Mouse (Mus musculus): Measurements from ENCODE around the gene Trim63. TPM values are rescaled to one million over a fixed set of nuclear protein-coding genes. Genes with fewer than 3 reads are reported as not detected.

Gene Trim63
- polyA plus RNA-seq, 1 experiment from 2014 or later = 1.3 TPM

DNA sequence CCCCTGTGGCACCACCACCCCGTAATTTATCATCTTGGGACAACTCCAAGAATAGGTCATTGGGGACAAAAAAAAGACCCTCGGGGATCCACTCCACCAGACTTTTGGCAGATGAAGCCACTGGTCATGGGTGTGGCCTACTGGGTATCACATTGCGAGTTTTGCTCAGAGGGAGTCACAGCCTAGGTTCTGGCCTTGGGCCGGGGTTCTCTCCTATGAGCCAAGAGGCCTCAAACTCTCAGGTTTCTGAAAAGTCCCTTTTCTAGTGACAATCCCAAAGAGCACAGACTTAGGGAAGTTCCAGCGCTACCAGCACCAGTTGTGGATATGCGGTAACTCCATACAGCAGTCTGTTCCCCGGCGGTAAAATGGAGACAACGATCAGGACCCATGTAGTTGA, 4.3 kb upstream of the Trim63 start:
- Histone ChIP-seq H3K9me3 (ENCODE audit: control insufficient read depth, low read length) (no peaks in the 10 kb centered on the region), H3K36me3 (ENCODE audit: control insufficient read depth, insufficient read depth, low read length) (no peaks in the 10 kb centered on the region), H3K27me3 (replicated peaks; ENCODE audit: control insufficient read depth, insufficient read depth, low read length) (no peaks in the 10 kb centered on the region), H3K4me1 (ENCODE audit: control insufficient read depth, insufficient read depth, low read length) (peaks cover 11% of the 10 kb centered on the region), H3K4me3 (ENCODE audit: low read length) (no peak overlapping the region), H3K4me2 (ENCODE audit: low read depth, low read length) (no peak overlapping the region), H3K9ac (ENCODE audit: low read depth, low read length) (no peak overlapping the region), H3K27ac (ENCODE audit: low read length) (no peak overlapping the region)
- 89% methylated on average over 9 of the region's 9 CpGs for WGBS
- ATAC-seq = no peak

DNA sequence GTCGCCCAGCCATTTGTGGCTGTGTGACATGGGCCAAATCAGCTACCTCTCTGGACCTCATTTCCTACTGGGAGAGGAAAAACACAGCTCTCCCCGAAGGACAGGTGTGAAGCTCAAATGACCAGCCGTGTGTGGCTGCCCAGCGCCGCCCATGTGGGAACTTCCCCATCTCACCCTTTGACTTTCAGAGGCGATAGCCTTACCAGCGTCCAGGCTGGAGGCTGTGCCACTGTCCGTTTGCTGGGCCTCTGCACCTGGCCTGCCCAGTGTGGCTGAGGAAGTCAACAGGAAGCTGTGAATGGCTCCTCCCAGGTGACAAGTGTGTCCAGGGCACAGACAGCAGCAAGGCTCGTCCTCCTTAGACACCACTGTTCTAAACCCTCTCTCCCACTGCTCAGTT, 3.1 kb upstream of the Trim63 start:
- 82% methylated on average over 9 of the region's 9 CpGs for WGBS
- Histone ChIP-seq H3K4me3 (ENCODE audit: low read length) (no peak overlapping the region), H3K4me1 (ENCODE audit: control insufficient read depth, insufficient read depth, low read length) (peaks cover 9% of the 10 kb centered on the region), H3K27me3 (replicated peaks; ENCODE audit: control insufficient read depth, insufficient read depth, low read length) (no peaks in the 10 kb centered on the region), H3K4me2 (ENCODE audit: low read depth, low read length) (no peak overlapping the region), H3K36me3 (ENCODE audit: control insufficient read depth, insufficient read depth, low read length) (no peaks in the 10 kb centered on the region), H3K9ac (ENCODE audit: low read depth, low read length) (no peak overlapping the region), H3K9me3 (ENCODE audit: control insufficient read depth, low read length) (no peaks in the 10 kb centered on the region), H3K27ac (ENCODE audit: low read length) (no peak overlapping the region)
- no peak for ATAC-seq

DNA sequence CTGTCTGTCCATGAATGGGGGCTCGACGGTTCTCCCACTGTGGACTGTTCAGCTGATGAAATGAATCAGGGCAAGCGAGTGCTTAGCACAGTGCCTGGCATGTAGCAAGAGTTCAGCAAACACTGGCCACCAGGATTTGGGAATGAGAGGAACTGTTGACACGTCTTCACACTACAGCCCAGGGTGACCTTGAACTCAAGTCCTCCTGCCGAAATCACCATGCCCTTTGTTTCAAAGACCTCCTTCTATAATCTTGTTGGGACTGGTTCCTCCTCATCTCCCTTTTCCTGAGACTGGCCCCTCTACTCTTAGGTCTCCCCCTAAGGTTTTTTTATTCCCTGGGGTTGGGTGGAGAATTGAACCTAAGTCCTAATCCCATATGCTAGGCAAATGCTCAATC, 2.6 kb upstream of the Trim63 start:
- H3K4me1 ChIP-seq (ENCODE audit: control insufficient read depth, insufficient read depth, low read length) = peaks cover 3% of the 10 kb centered on the region
- no peak for ATAC-seq
- H3K4me3 ChIP-seq (ENCODE audit: low read length) = no peak overlapping the region
- no peaks in the 10 kb centered on the region for H3K9me3 ChIP-seq (ENCODE audit: control insufficient read depth, low read length)
- H3K9ac ChIP-seq (ENCODE audit: low read depth, low read length) = no peak overlapping the region
- H3K36me3 ChIP-seq (ENCODE audit: control insufficient read depth, insufficient read depth, low read length) = no peaks in the 10 kb centered on the region
- no peaks in the 10 kb centered on the region for H3K27me3 ChIP-seq (replicated peaks; ENCODE audit: control insufficient read depth, insufficient read depth, low read length)
- no peak overlapping the region for H3K4me2 ChIP-seq (ENCODE audit: low read depth, low read length)
- H3K27ac ChIP-seq (ENCODE audit: low read length) = no peak overlapping the region
- WGBS = 93% methylated on average over 5 of the region's 5 CpGs

DNA sequence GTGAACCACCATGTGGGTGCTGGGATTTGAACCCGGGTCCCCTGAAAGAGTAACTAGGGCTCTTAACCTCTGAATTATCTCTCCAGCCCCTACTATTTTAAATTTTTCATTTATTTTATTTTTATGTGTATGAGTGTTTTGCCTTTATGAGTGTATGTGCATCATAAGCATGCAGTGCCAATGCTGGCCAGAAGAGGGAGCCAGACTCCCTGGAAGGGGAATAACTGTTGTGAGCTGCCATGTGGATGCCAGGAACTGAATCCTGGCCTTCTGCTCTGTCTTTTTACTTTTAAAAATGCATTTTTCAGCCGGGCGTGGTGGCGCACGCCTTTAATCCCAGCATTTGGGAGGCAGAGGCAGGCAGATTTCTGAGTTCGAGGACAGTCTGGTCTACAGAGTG, 2.0 kb upstream of the Trim63 start:
- Histone ChIP-seq H3K27ac (ENCODE audit: low read length) (no peak overlapping the region), H3K4me1 (ENCODE audit: control insufficient read depth, insufficient read depth, low read length) (no peaks in the 10 kb centered on the region; the same call in 1 of the 2 replicates), H3K9ac (ENCODE audit: low read depth, low read length) (no peak overlapping the region), H3K27me3 (replicated peaks; ENCODE audit: control insufficient read depth, insufficient read depth, low read length) (no peaks in the 10 kb centered on the region), H3K36me3 (ENCODE audit: control insufficient read depth, insufficient read depth, low read length) (no peaks in the 10 kb centered on the region), H3K4me2 (ENCODE audit: low read depth, low read length) (no peak overlapping the region), H3K4me3 (ENCODE audit: low read length) (no peak overlapping the region), H3K9me3 (ENCODE audit: control insufficient read depth, low read length) (no peaks in the 10 kb centered on the region)
- ATAC-seq = no peak
- WGBS = 93% methylated on average over 6 of the region's 6 CpGs

DNA sequence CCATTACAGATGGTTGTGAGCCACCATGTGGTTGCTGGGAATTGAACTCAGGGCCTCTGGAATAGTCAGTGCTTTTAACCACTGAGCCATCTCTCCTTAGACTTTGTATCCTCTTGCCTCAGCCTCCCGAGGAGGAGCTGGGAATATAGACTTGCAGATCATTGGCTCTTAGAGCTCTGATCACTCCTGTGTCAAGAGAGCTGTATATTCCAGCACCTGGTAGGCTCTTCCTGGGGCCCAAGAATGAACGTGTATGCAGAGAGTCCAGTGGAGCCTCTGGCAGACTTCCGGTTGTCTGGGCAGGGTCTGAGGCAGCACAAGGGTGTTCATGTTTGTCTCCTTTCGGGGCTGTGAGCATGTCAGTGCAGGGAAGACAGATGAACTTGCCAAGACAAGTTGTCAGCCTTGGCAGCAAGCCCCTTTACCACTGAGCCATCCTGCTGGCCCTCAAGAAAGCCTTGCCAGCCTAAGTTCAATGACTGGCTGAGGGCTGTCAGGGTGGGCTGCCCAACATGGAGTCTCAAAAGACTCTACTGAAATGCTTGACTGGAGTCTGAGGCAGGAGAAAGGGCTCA, 752 bp upstream of the Trim63 start:
- no peaks in the 10 kb centered on the region for H3K27me3 ChIP-seq (replicated peaks; ENCODE audit: control insufficient read depth, insufficient read depth, low read length)
- no peak for ATAC-seq
- H3K27ac ChIP-seq (ENCODE audit: low read length) = no peak overlapping the region
- WGBS = 76% methylated on average over 4 of the region's 4 CpGs
- no peaks in the 10 kb centered on the region for H3K36me3 ChIP-seq (ENCODE audit: control insufficient read depth, insufficient read depth, low read length)
- H3K4me1 ChIP-seq (ENCODE audit: control insufficient read depth, insufficient read depth, low read length) = no peaks in the 10 kb centered on the region; the same call in 1 of the 2 replicates
- H3K4me3 ChIP-seq (ENCODE audit: low read length) = no peak overlapping the region
- H3K9me3 ChIP-seq (ENCODE audit: control insufficient read depth, low read length) = no peaks in the 10 kb centered on the region
- no peak overlapping the region for H3K9ac ChIP-seq (ENCODE audit: low read depth, low read length)
- no peak overlapping the region for H3K4me2 ChIP-seq (ENCODE audit: low read depth, low read length)

DNA sequence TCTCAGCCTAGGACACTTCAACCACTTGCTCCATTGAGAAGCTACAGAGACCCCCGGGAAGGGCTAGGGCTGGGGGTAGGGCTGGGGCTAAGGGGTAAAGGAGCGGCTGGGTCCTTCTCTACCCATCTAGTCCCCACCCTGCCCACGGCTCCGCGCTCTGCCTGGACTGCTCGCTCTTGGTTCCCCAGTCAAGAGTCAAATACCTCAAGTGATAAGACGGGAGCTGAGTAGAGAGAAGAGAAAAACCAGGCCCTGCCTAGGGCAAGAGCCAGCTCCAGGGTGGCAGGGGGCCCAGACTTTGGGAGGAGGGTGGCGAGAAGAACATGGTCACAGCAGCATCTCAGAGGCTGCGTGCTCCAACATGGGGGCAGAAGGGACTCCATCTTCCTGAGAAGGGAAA, 550 bp downstream of the Trim63 start:
- Histone ChIP-seq H3K4me2 (ENCODE audit: low read depth, low read length) (no peak overlapping the region), H3K9me3 (ENCODE audit: control insufficient read depth, low read length) (no peaks in the 10 kb centered on the region), H3K27ac (ENCODE audit: low read length) (no peak overlapping the region), H3K36me3 (ENCODE audit: control insufficient read depth, insufficient read depth, low read length) (no peaks in the 10 kb centered on the region), H3K27me3 (replicated peaks; ENCODE audit: control insufficient read depth, insufficient read depth, low read length) (no peaks in the 10 kb centered on the region), H3K4me1 (ENCODE audit: control insufficient read depth, insufficient read depth, low read length) (no peaks in the 10 kb centered on the region; the same call in 1 of the 2 replicates), H3K9ac (ENCODE audit: low read depth, low read length) (no peak overlapping the region), H3K4me3 (ENCODE audit: low read length) (no peak overlapping the region)
- 70% methylated on average over 9 of the region's 9 CpGs for WGBS
- ATAC-seq = no peak

DNA sequence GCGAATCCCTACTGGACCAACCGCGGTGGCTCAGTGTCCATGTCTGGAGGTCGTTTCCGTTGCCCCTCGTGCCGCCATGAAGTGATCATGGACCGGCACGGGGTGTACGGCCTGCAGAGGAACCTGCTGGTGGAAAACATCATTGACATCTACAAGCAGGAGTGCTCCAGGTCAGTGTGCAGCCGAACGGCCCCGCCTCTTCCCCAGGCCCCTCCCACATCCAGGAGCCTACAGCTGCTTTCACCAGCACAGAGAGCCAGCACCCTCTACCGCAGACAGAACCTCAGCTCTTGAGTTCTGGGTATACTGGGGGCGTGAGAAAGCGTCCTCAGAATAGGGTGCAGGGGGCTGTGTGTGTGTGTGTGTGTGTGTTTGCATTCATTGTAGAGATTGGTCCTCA, 1.5 kb downstream of the Trim63 start:
- H3K4me3 ChIP-seq (ENCODE audit: low read length) = no peak overlapping the region
- no peak overlapping the region for H3K27ac ChIP-seq (ENCODE audit: low read length)
- H3K9me3 ChIP-seq (ENCODE audit: control insufficient read depth, low read length) = no peaks in the 10 kb centered on the region
- H3K4me1 ChIP-seq (ENCODE audit: control insufficient read depth, insufficient read depth, low read length) = no peaks in the 10 kb centered on the region; the same call in 1 of the 2 replicates
- 47% methylated on average over 16 of the region's 16 CpGs for WGBS
- no peak overlapping the region for H3K9ac ChIP-seq (ENCODE audit: low read depth, low read length)
- no peak overlapping the region for H3K4me2 ChIP-seq (ENCODE audit: low read depth, low read length)
- H3K36me3 ChIP-seq (ENCODE audit: control insufficient read depth, insufficient read depth, low read length) = no peaks in the 10 kb centered on the region
- ATAC-seq = peak; percentile 74
- H3K27me3 ChIP-seq (replicated peaks; ENCODE audit: control insufficient read depth, insufficient read depth, low read length) = no peaks in the 10 kb centered on the region

DNA sequence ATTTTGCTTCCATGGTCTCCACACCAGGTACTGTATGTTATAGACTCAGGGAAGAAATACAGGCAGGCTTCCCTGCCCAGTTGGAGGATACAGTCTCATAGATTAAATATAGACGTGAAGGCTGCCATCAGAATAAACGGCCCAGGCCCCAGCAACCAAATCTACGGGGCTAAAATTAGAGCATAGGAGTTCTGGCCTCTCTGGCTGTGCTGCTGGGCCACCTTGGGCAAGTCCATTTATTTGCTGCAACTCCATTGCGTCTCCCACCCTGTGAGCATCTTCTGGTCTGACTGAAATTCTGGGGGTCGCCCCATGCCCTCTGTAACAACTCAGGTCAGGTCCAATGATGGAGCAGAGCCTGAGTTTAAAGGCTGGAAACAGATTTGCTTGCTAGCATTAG, 4.2 kb downstream of the Trim63 start:
- Histone ChIP-seq H3K9me3 (ENCODE audit: control insufficient read depth, low read length) (no peaks in the 10 kb centered on the region), H3K4me1 (ENCODE audit: control insufficient read depth, insufficient read depth, low read length) (no peaks in the 10 kb centered on the region; the same call in 1 of the 2 replicates), H3K9ac (ENCODE audit: low read depth, low read length) (no peak overlapping the region), H3K4me2 (ENCODE audit: low read depth, low read length) (no peak overlapping the region), H3K4me3 (ENCODE audit: low read length) (no peak overlapping the region), H3K27me3 (replicated peaks; ENCODE audit: control insufficient read depth, insufficient read depth, low read length) (no peaks in the 10 kb centered on the region), H3K27ac (ENCODE audit: low read length) (no peak overlapping the region), H3K36me3 (ENCODE audit: control insufficient read depth, insufficient read depth, low read length) (no peaks in the 10 kb centered on the region)
- 80% methylated on average over 5 of the region's 5 CpGs for WGBS
- ATAC-seq = no peak

DNA sequence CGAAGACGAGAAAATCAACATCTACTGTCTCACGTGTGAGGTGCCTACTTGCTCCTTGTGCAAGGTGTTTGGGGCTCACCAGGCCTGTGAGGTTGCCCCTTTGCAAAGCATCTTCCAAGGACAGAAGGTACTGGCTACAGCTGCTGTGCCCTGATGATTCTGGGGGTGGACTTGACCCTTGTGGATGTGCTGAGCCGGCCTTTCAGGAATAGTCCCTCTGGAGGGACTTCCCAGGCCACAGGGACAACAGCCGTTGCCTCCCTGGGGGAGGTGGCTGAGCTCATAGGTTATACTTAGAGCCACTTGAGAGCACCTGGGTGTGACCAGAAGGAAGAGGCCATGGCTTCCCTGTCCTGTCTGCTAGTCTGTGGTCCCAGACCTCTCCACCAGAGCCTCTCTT, 4.8 kb downstream of the Trim63 start:
- no peak overlapping the region for H3K4me2 ChIP-seq (ENCODE audit: low read depth, low read length)
- no peaks in the 10 kb centered on the region for H3K36me3 ChIP-seq (ENCODE audit: control insufficient read depth, insufficient read depth, low read length)
- no peak overlapping the region for H3K4me3 ChIP-seq (ENCODE audit: low read length)
- H3K27me3 ChIP-seq (replicated peaks; ENCODE audit: control insufficient read depth, insufficient read depth, low read length) = no peaks in the 10 kb centered on the region
- no peak overlapping the region for H3K27ac ChIP-seq (ENCODE audit: low read length)
- H3K4me1 ChIP-seq (ENCODE audit: control insufficient read depth, insufficient read depth, low read length) = peaks cover 1% of the 10 kb centered on the region; the same call in 1 of the 2 replicates
- no peak for ATAC-seq
- H3K9ac ChIP-seq (ENCODE audit: low read depth, low read length) = no peak overlapping the region
- H3K9me3 ChIP-seq (ENCODE audit: control insufficient read depth, low read length) = no peaks in the 10 kb centered on the region
- 76% methylated on average over 5 of the region's 5 CpGs for WGBS

DNA sequence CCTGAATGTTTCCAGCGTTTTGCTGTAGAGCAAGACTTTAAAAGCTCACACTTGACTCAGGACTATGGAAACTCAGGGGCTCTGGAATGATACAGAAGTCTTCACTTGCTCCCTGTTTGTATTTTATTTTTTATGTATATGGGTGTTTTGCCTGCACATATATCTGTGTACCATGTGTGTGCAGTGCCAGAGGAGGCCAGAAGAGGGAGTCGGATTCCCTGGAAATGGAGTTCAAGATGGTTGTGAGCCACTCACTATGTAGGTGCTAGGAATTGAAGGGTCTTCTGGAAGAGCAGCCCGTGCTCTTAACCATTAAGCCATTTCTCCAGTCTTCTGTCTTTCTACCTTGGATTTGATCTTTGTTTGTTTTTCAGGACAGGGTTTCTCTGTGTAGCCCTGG, 6.6 kb downstream of the Trim63 start:
- Histone ChIP-seq H3K9me3 (ENCODE audit: control insufficient read depth, low read length) (no peaks in the 10 kb centered on the region), H3K27me3 (replicated peaks; ENCODE audit: control insufficient read depth, insufficient read depth, low read length) (no peaks in the 10 kb centered on the region), H3K4me2 (ENCODE audit: low read depth, low read length) (no peak overlapping the region), H3K36me3 (ENCODE audit: control insufficient read depth, insufficient read depth, low read length) (no peaks in the 10 kb centered on the region), H3K4me3 (ENCODE audit: low read length) (no peak overlapping the region), H3K27ac (ENCODE audit: low read length) (no peak overlapping the region), H3K9ac (ENCODE audit: low read depth, low read length) (no peak overlapping the region), H3K4me1 (ENCODE audit: control insufficient read depth, insufficient read depth, low read length) (peaks cover 6% of the 10 kb centered on the region; the same call in 1 of the 2 replicates)
- WGBS = 63% methylated on average over 3 of the region's 3 CpGs
- ATAC-seq = no peak
